Mouse (Mus musculus) myocyte (in vitro differentiated cells): ENCODE results near the gene B3gntl1.

Source experiments
- E2F4 ChIP-seq: IDR thresholded peaks from one replicate; pipeline ENCODE4 v1.6.1; 2011; ENCODE audit warnings: mild to moderate bottlenecking, control low read depth, moderate library complexity; ENCODE audit not compliant: insufficient read depth
- MAX ChIP-seq: IDR thresholded peaks from one replicate; pipeline ENCODE4 v1.6.1; 2011; ENCODE audit warnings: low read depth, mild to moderate bottlenecking, control low read depth
- MYOD1 ChIP-seq, 3 experiments: IDR thresholded peaks; one replicate each; pipeline ENCODE4 v1.6.1; 2011; ENCODE audit warnings: control low read depth in 2 of 3, low read depth in 2 of 3, mild to moderate bottlenecking in 2 of 3, moderate library complexity in 1 of 3; ENCODE audit not compliant: insufficient read length in 2 of 3, control insufficient read depth in 1 of 3
- POLR2A ChIP-seq: IDR thresholded peaks from one replicate; pipeline ENCODE4 v1.6.1; 2011; ENCODE audit warnings: low read depth, mild to moderate bottlenecking, control low read depth, moderate library complexity; ENCODE audit not compliant: insufficient read length
- POLR2AphosphoS2 ChIP-seq: IDR thresholded peaks from one replicate; pipeline ENCODE4 v1.6.1; 2011; ENCODE audit warnings: low read depth, control low read depth; ENCODE audit not compliant: insufficient read length
- TCF12 ChIP-seq: IDR thresholded peaks from one replicate; pipeline ENCODE4 v1.6.1; 2011; ENCODE audit warnings: mild to moderate bottlenecking, control low read depth; ENCODE audit not compliant: poor library complexity, insufficient read depth, severe bottlenecking
- USF1 ChIP-seq: IDR thresholded peaks from one replicate; pipeline ENCODE4 v1.6.1; 2011; ENCODE audit warnings: low read depth, mild to moderate bottlenecking, control low read depth, moderate library complexity

- TF ChIP-seq POLR2A = no peak
- TF ChIP-seq TCF12 = no peak
- TF ChIP-seq USF1 = no peak
- no peak for TF ChIP-seq MAX
- no peak for TF ChIP-seq MYOD1 (IDR thresholded peaks at IDR 0.05; ENCODE audit: control insufficient read depth in 1 of 3, insufficient read length in 2 of 3, low read depth in 2 of 3)
- no peak for TF ChIP-seq POLR2AphosphoS2
- TF ChIP-seq E2F4 = no peak
Measured at GRCm38 (mm10) chr11:121653631-121654030, 19.3 kb downstream of the B3gntl1 start.
